Mouse (Mus musculus) 3T3-L1 (cell line): ENCODE measurements around the gene Smc1b.
"Not testable (repeated sequence)": the region's sequence is repeated elsewhere in the genome, so short reads cannot be mapped to it uniquely, and the experiment has no call there.

Experiments
- DNase-seq: peaks from one replicate; pipeline ENCODE4 v3.0.0-alpha.2; 2015; ENCODE audit warnings: low read depth, low spot score

Smc1b gene

DNA sequence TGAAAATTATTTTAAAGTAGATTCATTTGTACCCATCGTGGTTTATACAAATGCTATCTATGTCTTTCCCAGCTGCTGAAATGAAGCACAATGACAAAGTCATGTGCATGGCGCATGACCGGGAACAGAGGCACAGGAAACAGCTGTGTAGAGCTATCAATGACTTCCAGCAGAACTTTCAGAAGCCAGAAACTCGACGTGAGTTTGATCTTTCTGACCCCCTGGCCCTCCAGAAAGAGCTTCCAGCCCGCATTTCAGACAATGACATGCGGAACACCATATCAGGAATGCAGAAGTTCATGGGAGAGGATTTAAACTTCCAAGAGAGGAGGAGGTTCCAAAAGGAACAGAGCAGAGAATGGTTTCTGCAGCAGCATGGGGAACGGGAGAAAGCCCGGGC, 3.4 kb upstream of the Smc1b start:
- DNase-seq: no peak

DNA sequence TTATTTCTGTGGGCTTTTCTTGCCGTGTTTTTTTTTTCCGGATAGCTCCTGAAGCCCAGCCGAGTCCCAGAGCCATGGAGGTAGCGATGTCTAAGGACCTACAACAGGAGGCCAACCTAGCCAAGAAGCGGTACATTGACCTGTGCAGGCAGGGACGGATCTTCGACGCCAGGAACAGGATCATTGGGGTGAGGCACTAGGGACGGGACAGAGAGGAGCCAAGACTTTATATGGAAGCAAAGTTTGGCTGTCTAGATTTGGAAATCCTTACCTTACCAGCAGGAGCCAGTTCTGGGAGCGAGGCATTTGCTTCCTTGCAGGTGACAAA, 393 bp upstream of the Smc1b start:
- no peak for DNase-seq

DNA sequence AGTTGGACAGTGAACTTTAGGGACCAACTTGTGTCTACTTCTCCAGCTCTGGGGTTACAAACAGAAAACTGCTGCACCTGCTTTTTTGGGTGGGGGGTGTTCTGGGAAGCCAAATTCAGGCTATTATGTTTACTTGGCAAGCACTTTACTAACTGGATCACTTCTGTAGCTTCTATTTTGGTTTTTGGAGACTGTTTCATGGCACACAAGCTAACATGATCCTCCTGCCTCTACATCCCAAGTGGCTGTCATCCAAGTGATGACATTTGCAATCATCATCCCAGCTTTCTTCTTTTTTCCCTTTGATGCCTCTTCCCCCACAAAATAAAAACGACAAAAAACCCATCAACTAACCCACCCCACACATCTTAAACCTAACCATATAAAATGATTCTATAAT, 46.1 kb downstream of the Smc1b start:
- DNase-seq: no peak

DNA sequence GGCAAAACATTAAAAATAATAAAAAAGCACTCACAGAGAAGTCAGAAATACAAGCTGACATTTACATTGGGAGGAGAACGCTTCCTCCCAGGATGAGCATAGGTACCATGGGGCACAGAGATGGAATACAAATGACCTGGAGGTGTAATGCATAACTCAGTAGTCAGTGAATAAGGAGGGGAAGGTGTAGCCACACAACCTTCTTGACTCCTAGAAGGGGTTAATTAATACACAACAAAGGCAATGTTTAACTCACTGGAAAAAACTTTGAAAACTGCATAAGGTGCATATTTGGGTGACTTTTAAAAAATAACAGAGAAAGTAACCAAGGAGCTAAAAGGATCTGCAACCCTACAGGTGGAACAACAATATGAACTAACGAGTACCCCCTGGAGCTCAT, 59.1 kb downstream of the Smc1b start:
- DNase-seq: no peak

DNA sequence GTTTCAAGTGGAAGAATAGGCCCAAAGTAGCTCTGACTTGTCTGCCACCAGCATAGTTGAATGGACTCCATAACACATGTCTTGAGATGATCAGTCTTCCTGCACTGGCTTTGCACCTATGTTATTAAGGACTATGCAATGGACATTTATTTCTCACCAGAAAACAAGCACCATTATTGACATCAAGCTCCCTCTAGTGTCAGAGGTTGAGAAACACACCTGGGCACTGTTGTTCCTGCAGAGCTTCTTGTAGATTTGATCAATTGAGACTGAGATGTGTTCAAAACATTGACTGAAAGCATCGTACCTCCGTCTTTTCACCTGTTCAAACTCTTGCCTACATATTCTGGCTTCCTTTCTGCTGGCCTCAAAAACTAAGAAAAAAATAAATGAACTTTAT, 61.2 kb downstream of the Smc1b start:
- DNase-seq: peak; percentile 71

DNA sequence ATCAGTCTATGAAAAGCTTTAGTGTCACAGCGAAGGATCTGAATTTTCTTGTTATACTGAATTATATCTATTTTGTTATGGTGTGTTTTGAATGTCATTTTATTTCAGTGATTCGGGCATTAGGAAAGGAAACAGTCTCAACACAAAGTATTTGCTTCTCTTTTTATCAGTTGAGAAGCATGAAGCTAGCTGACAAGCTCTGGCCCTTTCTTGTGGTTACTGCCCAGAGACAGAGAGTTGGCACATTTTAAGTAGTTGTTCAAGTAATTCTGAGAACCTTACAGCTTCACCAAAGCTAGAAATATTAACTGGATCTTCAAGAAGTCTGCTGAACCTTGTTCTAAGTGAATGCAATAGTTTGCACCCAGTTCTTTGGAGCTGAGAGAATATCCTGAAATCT, 68.3 kb downstream of the Smc1b start:
- DNase-seq: no peak

DNA sequence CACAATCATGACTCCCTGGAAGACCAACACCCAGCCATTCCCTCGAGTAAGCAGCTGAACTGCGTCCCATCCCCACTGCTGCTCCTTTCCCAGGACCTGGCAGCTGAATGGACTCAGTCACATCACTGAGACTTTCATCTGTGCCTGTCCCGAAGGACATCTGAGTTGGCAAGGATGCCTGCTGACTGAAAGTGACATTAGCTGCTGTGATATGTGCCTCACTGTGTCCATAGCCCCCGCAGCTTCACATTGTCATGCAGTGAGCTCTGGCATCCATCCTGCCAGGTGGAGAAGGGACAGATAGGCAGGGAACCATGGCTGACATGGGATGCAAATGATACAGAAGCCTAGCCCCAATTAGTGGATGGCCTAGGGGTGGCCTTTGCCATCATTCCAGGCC, 76.6 kb downstream of the Smc1b start:
- DNase-seq: no peak

DNA sequence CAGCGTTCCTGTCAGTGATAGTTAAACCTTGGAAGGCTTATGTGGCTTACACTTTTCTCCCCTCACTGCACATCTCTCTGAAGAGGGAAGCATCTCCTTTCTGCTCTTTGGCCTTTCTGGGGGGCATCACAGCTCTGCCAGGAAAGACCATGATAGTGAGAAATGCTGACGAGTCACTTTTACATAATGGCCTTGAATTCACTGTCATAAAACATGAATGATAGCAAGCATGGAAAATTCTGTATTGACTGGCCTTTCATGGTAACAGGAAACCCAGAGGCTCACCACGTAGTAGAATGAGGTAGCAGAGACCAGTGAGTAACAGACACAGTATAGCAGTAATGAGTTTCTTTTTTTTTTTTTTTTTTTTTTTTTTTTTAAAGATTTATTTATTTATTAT, 77.7 kb downstream of the Smc1b start:
- DNase-seq: no peak

DNA sequence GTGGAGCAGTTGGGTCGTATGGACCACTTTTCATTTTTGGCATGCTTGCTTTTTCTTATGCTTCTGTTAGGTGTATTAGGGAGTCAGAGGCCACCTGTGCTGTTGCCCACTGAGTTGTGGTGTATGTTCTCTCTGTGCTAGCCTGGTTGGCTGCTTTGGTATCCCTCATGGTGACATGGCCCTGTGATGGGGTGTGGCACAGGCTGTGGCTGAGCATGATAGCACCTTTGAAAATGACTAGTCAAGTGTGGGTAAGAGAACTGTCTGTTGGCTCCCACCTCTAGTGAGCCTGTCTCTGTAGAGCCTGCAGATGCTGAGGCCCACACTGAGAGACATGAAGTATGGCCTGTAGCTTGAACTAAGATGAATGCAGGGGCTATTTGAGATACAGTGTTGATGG, 82.0 kb downstream of the Smc1b start:
- DNase-seq: no peak

DNA sequence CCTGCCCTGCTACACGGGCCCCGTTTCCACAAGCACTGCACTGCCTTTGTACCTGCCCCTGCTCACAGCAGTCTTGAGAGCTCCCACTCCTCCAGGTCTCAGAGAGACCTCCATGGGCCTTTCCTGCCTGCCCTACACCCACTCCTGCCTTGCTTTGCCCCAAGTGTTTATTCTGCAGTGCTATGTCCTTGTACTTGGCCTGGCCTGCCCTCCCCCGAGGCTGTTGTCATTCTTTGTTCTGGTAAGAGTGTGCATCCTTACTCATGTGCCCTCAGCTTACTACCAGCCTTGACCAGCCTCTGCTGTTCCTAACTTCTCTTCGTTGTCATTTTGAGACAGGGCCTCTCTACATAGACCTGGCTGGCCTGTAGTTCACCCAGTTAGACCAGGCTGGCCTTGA, 83.9 kb downstream of the Smc1b start:
- no peak for DNase-seq

DNA sequence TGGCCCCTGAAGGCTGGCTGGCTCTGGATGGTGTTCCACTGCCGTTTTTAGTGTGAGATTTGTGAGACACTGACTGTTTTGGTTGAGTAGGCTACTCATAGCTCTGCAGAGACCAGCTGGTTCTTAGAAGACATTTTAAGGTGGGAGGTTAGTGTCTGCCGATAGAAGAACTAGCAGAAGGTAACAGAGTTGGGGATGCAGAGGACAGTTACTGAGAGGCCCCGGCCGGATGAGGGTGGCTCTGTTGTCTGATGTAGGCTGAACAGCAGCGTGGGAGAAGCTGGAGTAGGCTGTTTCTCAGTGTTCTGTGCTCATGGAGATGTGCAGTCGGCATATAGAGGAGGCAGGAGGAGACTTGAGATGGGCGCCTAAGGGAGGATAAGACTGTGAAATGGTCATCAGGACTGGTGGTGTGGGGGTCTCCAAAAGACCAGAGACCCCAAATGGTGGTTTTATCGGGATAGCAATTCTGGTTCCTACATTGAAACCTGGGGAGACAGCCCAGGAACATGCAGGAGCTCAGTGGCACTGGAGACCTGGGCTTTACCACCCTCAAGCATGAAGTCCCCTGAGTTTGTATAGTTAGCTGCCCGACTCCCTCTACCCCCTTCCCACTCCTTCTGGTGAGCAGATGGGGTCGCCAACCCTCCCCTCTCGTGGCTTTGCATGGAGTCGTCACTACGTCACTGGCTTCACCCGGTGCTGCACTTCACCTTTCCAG, 85.4 kb downstream of the Smc1b start:
- DNase-seq: no peak

DNA sequence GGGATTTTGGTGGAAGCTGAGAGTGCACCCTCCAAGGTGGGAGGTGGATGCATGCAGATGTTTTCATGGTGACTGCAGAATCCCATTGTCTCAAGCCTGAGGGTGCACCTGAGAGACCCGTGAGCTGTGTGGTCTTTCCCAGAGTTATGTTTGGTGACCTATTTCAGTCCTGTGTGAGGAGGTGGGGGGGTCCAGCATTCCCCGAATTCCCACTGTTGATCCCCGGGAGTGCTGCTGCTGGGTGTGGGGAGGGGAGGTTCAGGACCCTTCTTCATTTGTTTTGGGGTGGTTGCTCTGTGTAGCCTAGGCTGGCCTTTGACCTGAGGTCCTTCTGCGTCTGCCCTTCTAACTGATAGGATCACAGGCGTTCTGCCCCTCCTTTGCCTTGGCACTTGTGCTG, 88.0 kb downstream of the Smc1b start:
- DNase-seq: no peak

DNA sequence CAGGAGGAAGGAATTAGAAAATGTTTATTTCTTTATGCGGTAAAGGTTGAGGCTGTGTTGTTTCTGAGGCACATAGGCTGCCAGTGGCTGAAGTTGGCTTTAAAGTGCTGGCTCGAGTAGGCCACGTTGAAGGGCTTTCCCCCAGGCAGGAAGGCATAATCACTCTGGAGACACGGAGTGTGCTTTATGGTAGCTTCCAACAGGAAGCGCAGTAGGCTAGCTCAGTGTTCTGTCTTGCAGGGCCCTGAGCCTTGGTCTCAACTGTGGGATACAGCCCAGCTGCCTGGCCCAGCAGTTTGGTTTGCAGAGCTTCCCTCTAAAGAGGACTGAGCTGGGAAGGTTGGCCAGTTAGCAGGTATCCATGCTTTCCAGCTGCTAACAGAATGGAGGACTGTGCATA, 88.6 kb downstream of the Smc1b start:
- DNase-seq: no peak

DNA sequence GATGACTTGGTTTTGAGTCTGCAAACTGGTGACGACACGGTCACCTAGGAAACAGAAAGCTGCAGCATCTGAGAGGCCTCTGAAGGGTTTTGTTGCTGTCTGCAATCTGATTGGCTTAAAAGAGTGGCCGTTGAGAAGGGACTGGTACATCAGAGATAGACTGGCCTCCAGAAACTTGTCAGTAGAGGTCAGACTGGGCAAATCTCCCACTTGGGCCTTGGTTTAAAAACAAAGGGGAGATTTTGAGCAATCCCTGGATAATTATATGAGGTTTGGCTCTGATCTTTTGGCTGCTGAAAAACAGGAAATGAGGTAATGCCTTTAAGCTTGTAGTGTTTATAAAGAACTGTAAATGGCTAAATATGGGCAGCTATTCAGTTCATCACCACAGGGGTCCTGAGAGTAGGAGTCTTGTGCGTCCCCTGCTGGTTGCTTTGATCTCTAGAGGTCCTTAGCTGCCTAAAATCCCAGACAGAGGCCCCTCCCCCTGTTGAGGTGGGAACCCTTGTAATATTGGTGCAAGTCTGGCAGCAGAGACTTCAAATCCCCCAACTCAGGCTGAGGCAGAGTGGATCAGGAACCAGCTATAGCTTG, 89.3 kb downstream of the Smc1b start:
- DNase-seq: peak; percentile 94

DNA sequence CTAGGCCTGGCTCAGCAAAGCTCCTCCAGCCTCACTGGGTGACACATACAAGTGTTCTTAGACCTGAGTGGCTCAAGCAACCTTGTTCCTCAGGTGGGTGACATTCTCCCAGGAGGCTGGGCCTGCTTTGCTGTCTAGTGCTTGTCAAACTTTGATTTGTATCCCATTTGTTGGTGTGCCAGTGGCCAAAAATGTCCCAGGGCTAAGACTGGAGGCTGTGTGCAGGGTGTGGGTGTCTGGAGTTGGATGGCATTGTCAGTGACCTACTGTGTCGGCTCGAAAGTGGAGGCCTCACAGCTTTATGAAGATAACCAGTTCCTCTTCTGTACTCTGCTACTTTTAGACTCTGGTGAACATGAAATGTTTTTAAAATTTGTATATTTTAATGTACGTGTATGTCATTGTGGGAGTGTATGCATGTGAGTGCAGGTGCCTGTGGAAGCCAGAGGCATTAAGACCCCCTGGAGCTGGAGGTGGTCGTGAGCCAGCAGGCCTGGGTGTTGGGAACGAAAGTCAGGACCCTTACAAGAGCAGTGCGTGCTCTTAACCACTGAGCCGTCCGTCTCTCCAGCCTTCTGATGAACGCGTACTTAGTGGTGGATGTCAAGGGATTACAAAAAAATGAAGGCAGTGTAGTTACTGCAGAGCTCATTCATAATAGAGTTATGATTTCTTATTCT, 90.1 kb downstream of the Smc1b start:
- no peak for DNase-seq

DNA sequence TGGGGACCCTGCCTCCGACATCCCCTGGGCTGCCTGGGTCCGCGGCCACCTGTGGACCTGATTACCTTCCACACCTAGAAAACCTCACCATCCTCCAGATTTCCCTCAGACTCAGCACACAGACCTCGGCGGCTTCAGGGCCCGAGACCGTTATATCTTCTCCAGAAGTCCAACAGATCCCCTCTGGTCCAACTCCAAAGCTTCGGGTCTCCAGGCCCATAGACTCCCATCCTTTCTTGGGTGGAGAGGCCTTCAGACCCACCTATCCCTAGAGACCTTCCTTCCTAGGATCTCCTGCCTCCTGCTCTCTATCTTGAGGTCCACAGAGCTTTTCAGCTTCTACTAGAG, 94.4 kb downstream of the Smc1b start:
- DNase-seq: peak; percentile 17

DNA sequence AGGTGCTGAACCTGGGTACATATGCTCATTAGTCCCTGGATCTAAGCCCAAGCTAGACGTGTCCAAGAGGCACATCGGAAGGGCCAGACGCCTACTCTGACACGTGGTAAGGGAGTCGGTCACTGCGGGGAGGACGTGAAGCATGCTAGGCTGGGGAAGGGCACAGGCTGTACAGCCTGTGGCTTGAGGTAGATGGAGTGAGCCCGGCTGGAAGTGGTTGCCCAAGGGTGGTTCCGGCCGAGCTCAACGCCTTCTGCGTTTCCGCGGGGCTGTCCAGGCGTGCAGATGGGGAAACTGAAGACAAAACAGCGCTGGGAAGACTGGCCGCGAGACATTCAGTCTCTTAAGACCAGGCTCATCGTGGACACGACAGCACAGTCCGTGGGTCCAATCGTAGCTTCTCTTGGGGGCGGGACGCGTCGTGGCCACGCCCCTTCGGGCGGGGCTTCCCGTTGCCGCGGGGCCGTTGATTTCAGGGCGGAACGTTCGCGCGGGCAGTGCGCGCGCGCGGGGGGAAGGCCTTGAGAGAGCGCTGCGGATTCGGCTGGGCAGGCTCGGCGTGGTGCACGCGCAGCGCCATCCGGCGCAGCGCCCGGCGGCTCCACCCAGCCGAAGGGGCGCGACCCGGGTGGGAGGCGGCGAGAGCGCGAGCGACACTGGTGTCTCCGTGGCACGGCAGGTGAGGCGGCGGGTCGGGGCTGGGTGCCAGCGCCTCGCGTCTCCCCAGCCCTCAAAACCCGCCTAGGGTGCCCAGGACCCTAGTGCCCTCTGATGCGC, 95.0 kb downstream of the Smc1b start:
- peak; percentile 89 for DNase-seq

DNA sequence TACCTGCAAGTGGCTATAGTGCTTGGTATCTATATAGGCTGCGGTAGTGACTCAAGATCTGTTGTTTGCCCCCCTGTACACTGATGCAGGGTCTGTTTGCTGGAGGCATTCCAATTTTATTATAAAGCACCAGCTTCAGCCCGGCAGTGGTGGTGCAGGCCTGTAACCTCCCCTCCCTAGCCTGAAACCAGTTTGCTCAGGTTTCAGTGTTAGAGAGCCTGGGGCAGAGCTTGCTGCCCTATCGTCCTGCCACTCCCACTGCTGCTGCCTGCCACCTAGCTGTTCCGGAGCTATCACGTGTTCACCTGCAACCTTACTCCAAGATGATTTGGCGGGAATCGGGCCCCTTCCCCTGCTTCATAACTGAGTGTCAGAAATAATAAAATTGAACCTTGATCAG, 97.8 kb downstream of the Smc1b start:
- DNase-seq: not testable (repeated sequence)

DNA sequence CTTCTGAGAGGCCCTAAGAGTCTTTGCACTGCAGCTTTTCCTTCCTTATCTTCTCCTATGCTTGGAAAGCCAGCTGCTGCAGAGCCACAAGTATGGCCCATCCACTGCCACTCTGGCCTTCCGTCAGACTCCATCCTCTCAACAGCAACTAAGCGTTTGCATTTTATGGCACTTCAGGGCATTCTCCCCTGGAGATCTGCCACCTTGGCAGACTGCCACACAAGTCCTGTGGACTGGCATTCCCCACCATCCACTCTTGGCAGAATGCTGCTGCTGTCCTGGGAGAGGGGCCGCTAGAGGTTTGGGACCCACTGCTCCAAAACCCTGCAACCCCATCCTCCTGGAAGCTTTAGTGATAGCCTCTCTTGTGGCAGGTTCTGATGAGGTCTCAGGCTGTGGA, 99.9 kb downstream of the Smc1b start:
- DNase-seq: no peak

DNA sequence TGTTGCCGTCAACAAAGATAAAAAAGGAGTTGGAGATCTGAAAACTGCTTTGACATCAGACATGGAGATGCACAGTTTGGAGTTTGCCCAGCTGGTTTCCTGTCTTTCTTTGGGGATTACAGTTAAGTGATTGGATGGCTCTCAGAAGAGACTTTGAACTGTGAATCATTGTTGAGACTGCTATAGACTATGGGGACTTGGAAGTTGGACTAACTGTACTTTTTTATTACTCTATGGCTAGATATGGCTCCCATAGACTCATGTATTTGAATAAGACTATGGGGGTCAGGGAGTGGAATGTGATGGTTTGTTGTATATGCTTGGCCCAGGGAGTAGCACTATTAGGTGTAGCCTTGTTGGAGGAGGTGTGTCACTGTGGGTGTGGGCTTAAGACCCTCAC, 101.1 kb downstream of the Smc1b start:
- not testable (repeated sequence) for DNase-seq

DNA sequence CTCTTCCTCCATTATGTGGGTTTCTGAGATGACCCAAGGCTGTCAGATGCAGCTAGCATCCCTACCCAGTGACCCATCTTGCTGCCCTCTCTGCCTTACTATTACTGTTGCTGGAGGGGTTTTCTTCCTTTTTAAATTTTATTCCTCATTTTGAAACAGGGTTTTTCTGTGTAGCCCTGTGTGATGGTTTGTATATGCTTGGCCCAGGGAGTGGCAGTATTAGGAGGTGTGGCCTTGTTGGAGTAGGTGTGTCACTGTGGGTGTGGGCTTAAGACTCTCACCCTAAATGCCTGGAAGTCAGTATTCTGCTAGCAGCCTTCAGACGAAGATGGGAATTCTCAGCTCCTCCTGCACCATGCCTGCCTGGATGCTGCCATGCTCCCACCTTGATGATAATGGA, 103.1 kb downstream of the Smc1b start, which contains the start of gene Fam118a:
Gene Fam118a, plus strand, starts transcription at position 301 of the 400 bp plus-strand sequence.
- not testable (repeated sequence) for DNase-seq

DNA sequence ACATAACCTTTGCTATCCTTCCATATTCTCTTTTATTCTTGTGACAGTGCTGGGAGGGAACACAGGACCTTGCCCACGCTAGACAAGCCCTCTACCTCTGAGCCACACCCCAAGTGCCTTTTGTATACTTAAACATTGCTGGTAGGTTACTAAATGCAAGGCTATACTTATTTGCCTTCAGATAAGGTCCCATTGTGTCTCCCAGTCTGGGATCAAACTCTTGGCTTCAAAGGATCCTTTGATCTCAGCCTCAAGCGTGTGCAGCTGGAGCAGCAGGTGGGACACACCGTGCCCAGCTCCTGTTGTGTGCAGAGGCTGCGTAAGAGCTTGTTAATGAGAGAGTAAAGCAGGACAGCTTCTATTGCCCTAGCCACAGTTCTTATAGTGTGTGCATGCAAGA, 104.0 kb downstream of the Smc1b start:
- no peak for DNase-seq

DNA sequence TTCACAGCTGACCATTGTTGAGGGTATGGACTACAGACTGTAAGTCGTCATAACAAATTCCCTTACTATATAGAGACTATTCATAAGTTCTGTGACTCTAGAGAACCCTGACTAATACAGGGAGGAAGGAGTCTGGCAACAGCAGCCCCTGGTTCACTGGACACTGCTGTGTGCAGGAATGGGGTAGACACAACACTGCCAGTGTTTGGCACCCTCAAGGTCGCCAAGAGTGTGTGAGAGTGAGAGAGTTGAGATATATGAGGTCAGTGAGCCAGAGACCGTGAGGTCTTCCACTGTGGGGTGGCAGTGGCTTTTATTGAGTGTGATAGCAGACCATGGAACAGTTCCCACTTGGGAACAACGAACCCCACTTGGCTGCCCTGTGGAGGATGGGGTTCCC, 105.6 kb downstream of the Smc1b start:
- DNase-seq: no peak
